Mouse (Mus musculus) hindbrain, embryonic 16.5 days (tissue): ENCODE data around the gene Kcnab2. TPM values are rescaled to one million over a fixed set of nuclear protein-coding genes. Genes with fewer than 3 reads are reported as not detected.

Experiments
- ATAC-seq: fragments of 200-750 bp; cut with Nextera tagmentation; 2 replicates; pipeline ENCODE4 v1.8.0; 2017; ENCODE audit warnings: moderate TSS enrichment, moderate library complexity
- H3K27ac ChIP-seq: fragments of 300-500 bp; sonication (generic); 2 replicates; pipeline ENCODE4 v1.5.1; 2014; ENCODE audit warnings: low read depth, mild to moderate bottlenecking, control low read depth, low read length, moderate library complexity
- H3K27me3 ChIP-seq: fragments of 300-500 bp; sonication (generic); replicated peaks from 2 replicates; pipeline ENCODE4 v1.6.1; 2014; ENCODE audit warnings: low read length; ENCODE audit not compliant: control insufficient read depth, insufficient read depth
- H3K36me3 ChIP-seq: fragments of 300-500 bp; sonication (generic); 2 replicates; pipeline ENCODE4 v1.6.1; 2014; ENCODE audit warnings: mild to moderate bottlenecking, low read length, moderate library complexity, mixed read lengths; ENCODE audit not compliant: control insufficient read depth, insufficient read depth
- H3K4me1 ChIP-seq: fragments of 300-500 bp; sonication (generic); 2 replicates; pipeline ENCODE4 v1.6.1; 2014; ENCODE audit warnings: low read depth, low read length; ENCODE audit not compliant: control insufficient read depth, insufficient read depth
- H3K4me2 ChIP-seq: fragments of 300-500 bp; sonication (generic); 2 replicates; pipeline ENCODE4 v1.6.1; 2014; ENCODE audit warnings: mild to moderate bottlenecking, low read length, control low read depth, moderate library complexity
- H3K4me3 ChIP-seq: fragments of 300-500 bp; sonication (generic); 2 replicates; pipeline ENCODE4 v1.5.1; 2014; ENCODE audit warnings: mild to moderate bottlenecking, low read length, control low read depth, moderate library complexity
- H3K9ac ChIP-seq: fragments of 300-500 bp; sonication (generic); 2 replicates; pipeline ENCODE4 v1.6.1; 2014; ENCODE audit warnings: low read depth, mild to moderate bottlenecking, control low read depth, low read length, moderate library complexity
- H3K9me3 ChIP-seq: fragments of 300-500 bp; sonication (generic); 2 replicates; pipeline ENCODE4 v1.6.1; 2014; ENCODE audit warnings: mild to moderate bottlenecking, low read length, moderate library complexity; ENCODE audit not compliant: control insufficient read depth
- WGBS: fragments of 180-500 bp; shearing (Covaris S2); extraction: QIAGEN DNeasy Blood & Tissue Kit; methylation state at CpG from one replicate; pipeline ENCODE4 v1.1.7; 2014; 5-methylcytosine and 5-hydroxymethylcytosine counted together
- polyA plus RNA-seq: library from polyadenylated mRNA; unstranded; fragments of >200 nt; fragmentation: Nextera tagmentation; extraction: Ambion mirVana; gene quantifications from 2 replicates; pipeline ENCODE4 v1.2.1, GENCODE M21; 2015

The Kcnab2 gene
- polyA plus RNA-seq, 1 experiment from 2014 or later, result 33.5 TPM

GRCm38 (mm10) chr4:152351422-152352305, 126.0 kb downstream of the Kcnab2 start:
- 12% methylated on average over 14 of the region's 14 CpGs for WGBS
- H3K9me3 ChIP-seq, result no peaks in the 10 kb centered on the region
- peak overlapping the region; percentile 14; the same call in 1 of the 2 replicates for H3K27ac ChIP-seq
- no peak overlapping the region for H3K9ac ChIP-seq
- H3K4me3 ChIP-seq, result no peak overlapping the region
- peaks cover 1% of the 10 kb centered on the region for H3K36me3 ChIP-seq
- H3K4me1 ChIP-seq, result peaks cover 30% of the 10 kb centered on the region
- H3K4me2 ChIP-seq, result no peak overlapping the region
- ATAC-seq, result peak; percentile 35; the same call in 1 of the 2 replicates
- H3K27me3 ChIP-seq, result peaks cover 2% of the 10 kb centered on the region

- peaks cover 2% of the 10 kb centered on the region for H3K27me3 ChIP-seq
- peaks cover 30% of the 10 kb centered on the region for H3K4me1 ChIP-seq
- H3K4me2 ChIP-seq, result peak overlapping the region; percentile 55
Measured at GRCm38 (mm10) chr4:152350722-152351421, 126.8 kb downstream of the Kcnab2 start.

GRCm38 (mm10) chr4:152349837-152350381, 127.8 kb downstream of the Kcnab2 start:
- peak overlapping the region; percentile 23 for H3K4me3 ChIP-seq
- no peaks in the 10 kb centered on the region; the same call in 1 of the 2 replicates for H3K36me3 ChIP-seq
- H3K9ac ChIP-seq, result peak overlapping the region; percentile 54
- peak; percentile 80 for ATAC-seq
- peak overlapping the region; percentile 55 for H3K4me2 ChIP-seq
- H3K27ac ChIP-seq, result peak overlapping the region; percentile 86
- H3K27me3 ChIP-seq, result peaks cover 2% of the 10 kb centered on the region
- 5% methylated on average over 15 of the region's 17 CpGs for WGBS
- H3K9me3 ChIP-seq, result no peaks in the 10 kb centered on the region
- H3K4me1 ChIP-seq, result peaks cover 34% of the 10 kb centered on the region

More at GRCm38 (mm10) chr4:152350722-152351421, 126.8 kb downstream of the Kcnab2 start:
- no peak; the same call in 1 of the 2 replicates for ATAC-seq
- 25% methylated on average over 8 of the region's 8 CpGs for whole genome bisulfite sequencing
- H3K36me3 ChIP-seq, result no peaks in the 10 kb centered on the region; the same call in 1 of the 2 replicates
- H3K4me3 ChIP-seq, result no peak overlapping the region
- no peaks in the 10 kb centered on the region for H3K9me3 ChIP-seq
- H3K9ac ChIP-seq, result peak overlapping the region; percentile 18; the same call in 1 of the 2 replicates
- H3K27ac ChIP-seq, result peak overlapping the region; percentile 74

- WGBS, result 60% methylated on average over 7 of the region's 7 CpGs
- H3K9ac ChIP-seq, result no peak overlapping the region
- H3K4me1 ChIP-seq, result peaks cover 35% of the 10 kb centered on the region
Measured at GRCm38 (mm10) chr4:152345120-152345889, 132.4 kb downstream of the Kcnab2 start.

GRCm38 (mm10) chr4:152344651-152345050, 133.0 kb downstream of the Kcnab2 start:
- Histone ChIP-seq H3K27ac (no peak overlapping the region), H3K9ac (no peak overlapping the region), H3K4me2 (no peak overlapping the region), H3K9me3 (no peaks in the 10 kb centered on the region), H3K36me3 (no peaks in the 10 kb centered on the region), H3K4me3 (no peak overlapping the region), H3K27me3 (no peaks in the 10 kb centered on the region; the same call in 1 of the 2 replicates), H3K4me1 (peaks cover 35% of the 10 kb centered on the region)
- ATAC-seq, result no peak
- 61% methylated on average over 7 of the region's 7 CpGs for WGBS

More at GRCm38 (mm10) chr4:152345120-152345889, 132.4 kb downstream of the Kcnab2 start:
- ATAC-seq, result no peak
- no peaks in the 10 kb centered on the region; the same call in 1 of the 2 replicates for H3K27me3 ChIP-seq
- H3K4me2 ChIP-seq, result no peak overlapping the region
- no peaks in the 10 kb centered on the region for H3K9me3 ChIP-seq
- H3K4me3 ChIP-seq, result no peak overlapping the region
- no peak overlapping the region for H3K27ac ChIP-seq
- H3K36me3 ChIP-seq, result no peaks in the 10 kb centered on the region

GRCm38 (mm10) chr4:152343296-152343695, 134.4 kb downstream of the Kcnab2 start:
- peak overlapping the region; percentile 10; the same call in 1 of the 2 replicates for H3K4me2 ChIP-seq

More at GRCm38 (mm10) chr4:152343296-152343695, 134.4 kb downstream of the Kcnab2 start:
- Histone ChIP-seq H3K9me3 (no peaks in the 10 kb centered on the region), H3K9ac (no peak overlapping the region), H3K4me1 (peaks cover 29% of the 10 kb centered on the region), H3K27ac (no peak overlapping the region), H3K4me3 (no peak overlapping the region), H3K36me3 (no peaks in the 10 kb centered on the region), H3K27me3 (no peaks in the 10 kb centered on the region; the same call in 1 of the 2 replicates)
- 11% methylated on average over 5 of the region's 5 CpGs for WGBS
- ATAC-seq, result no peak

Other genes starting within 250 kb of the Kcnab2 start
- gene Gpr153, start 203.6 kb downstream of the Kcnab2 start, polyA plus RNA-seq, result 15.5 and 16.4 TPM in 2 replicates
- 0.11 and 0.50 TPM in 2 replicates for gene Hes3, start 186.2 kb downstream of the Kcnab2 start, polyA plus RNA-seq
- 17.2 and 22.2 TPM in 2 replicates for gene Icmt, start 180.6 kb downstream of the Kcnab2 start, polyA plus RNA-seq
- gene Rnf207, start 158.9 kb downstream of the Kcnab2 start, polyA plus RNA-seq, result 9.0 and 10.6 TPM in 2 replicates
- 125 and 138 TPM in 2 replicates for gene Rpl22, start 152.1 kb downstream of the Kcnab2 start, polyA plus RNA-seq
- gene Chd5, start 139.2 kb downstream of the Kcnab2 start, polyA plus RNA-seq, result 46.7 and 47.7 TPM in 2 replicates
- 5.5 and 6.2 TPM in 2 replicates for gene Nphp4, start 1.2 kb downstream of the Kcnab2 start, polyA plus RNA-seq